Mouse (Mus musculus): Measurements from ENCODE around the gene Gpsm3. TPM values are rescaled to one million over a fixed set of nuclear protein-coding genes. Genes with fewer than 3 reads are reported as not detected.
A peak's percentile ranks its signal among the peaks of the same experiment; 100 is the strongest.

The Gpsm3 gene
- polyA plus RNA-seq, 1 experiment from 2014 or later, result 4.3 TPM

DNA sequence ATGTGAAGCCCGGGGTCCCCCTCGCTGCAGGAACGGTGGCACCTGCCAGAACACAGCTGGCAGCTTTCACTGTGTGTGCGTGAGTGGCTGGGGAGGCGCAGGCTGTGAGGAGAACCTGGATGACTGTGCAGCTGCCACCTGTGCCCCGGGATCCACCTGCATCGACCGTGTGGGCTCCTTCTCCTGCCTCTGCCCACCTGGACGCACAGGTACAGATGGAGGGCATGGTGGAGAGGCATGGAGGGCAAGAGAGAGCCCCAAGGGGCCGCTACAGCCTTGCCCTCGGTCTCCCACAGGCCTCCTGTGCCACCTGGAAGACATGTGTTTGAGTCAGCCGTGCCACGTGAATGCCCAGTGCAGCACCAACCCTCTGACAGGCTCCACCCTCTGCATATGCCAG, 21.2 kb upstream of the Gpsm3 start:
- ATAC-seq, result no peak
- WGBS, result 79% methylated on average over 13 of the region's 13 CpGs
- Histone ChIP-seq H3K9me3 (replicated peaks; ENCODE audit: control insufficient read depth, low read length, poor library complexity, severe bottlenecking) (no peaks in the 10 kb centered on the region), H3K4me1 (ENCODE audit: control insufficient read depth, insufficient read depth, low read length) (0 out of 2 replicates have a peak, but pooled peaks cover 2% of the 10 kb centered on the region), H3K36me3 (ENCODE audit: control insufficient read depth, insufficient read depth, low read length) (no peaks in the 10 kb centered on the region), H3K4me3 (ENCODE audit: low read depth, low read length) (no peak overlapping the region), H3K27me3 (ENCODE audit: control insufficient read depth, insufficient read depth, low read depth, low read length) (no peaks in the 10 kb centered on the region), H3K27ac (ENCODE audit: low read length) (no peak overlapping the region), H3K4me2 (ENCODE audit: low read length) (no peak overlapping the region), H3K9ac (ENCODE audit: low read depth, low read length) (no peak overlapping the region)

DNA sequence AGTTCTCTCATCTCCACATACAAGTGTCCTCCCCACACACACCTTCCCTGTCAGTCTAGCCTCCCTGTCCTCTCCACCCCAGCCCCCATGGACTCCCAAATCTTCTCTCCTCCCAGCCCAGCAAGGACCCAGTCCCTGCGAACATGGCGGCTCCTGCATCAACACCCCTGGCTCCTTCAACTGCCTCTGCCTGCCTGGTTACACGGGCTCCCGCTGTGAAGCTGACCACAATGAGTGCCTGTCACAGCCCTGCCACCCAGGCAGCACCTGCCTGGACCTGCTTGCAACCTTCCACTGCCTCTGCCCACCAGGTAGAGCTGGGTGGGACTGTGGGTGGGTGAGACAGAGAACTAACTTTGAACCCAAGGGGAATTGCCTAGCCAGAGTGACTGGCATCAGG, 19.7 kb upstream of the Gpsm3 start:
- H3K27me3 ChIP-seq (ENCODE audit: control insufficient read depth, insufficient read depth, low read depth, low read length), result no peaks in the 10 kb centered on the region
- H3K4me2 ChIP-seq (ENCODE audit: low read length), result no peak overlapping the region
- H3K4me1 ChIP-seq (ENCODE audit: control insufficient read depth, insufficient read depth, low read length), result 0 out of 2 replicates have a peak, but pooled peaks cover 2% of the 10 kb centered on the region
- H3K4me3 ChIP-seq (ENCODE audit: low read depth, low read length), result no peak overlapping the region
- ATAC-seq, result no peak
- no peaks in the 10 kb centered on the region for H3K9me3 ChIP-seq (replicated peaks; ENCODE audit: control insufficient read depth, low read length, poor library complexity, severe bottlenecking)
- no peak overlapping the region for H3K27ac ChIP-seq (ENCODE audit: low read length)
- WGBS, result 72% methylated on average over 4 of the region's 4 CpGs
- no peak overlapping the region for H3K9ac ChIP-seq (ENCODE audit: low read depth, low read length)
- no peaks in the 10 kb centered on the region for H3K36me3 ChIP-seq (ENCODE audit: control insufficient read depth, insufficient read depth, low read length)

DNA sequence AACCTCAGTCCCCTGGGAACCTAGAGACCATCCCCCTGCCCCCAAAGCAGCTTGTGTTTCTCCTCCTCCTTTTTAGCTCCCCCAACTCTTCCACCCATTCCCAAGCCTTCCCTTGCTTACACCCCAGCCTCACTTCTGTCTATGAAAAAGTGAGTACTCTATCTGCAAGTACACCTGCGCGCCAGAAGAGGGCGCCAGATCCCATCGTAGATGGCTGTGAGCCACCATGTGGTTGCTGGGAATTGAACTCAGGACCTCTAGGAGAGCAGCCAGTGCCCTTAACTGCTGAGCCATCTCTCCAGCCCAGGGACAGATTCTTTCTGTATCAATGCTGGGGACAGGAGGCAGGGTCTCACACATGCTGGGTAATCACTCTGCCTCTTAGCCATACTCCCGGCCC, 17.7 kb upstream of the Gpsm3 start:
- Histone ChIP-seq H3K4me2 (ENCODE audit: low read length) (no peak overlapping the region), H3K27ac (ENCODE audit: low read length) (no peak overlapping the region), H3K9ac (ENCODE audit: low read depth, low read length) (no peak overlapping the region), H3K4me1 (ENCODE audit: control insufficient read depth, insufficient read depth, low read length) (0 out of 2 replicates have a peak, but pooled peaks cover 2% of the 10 kb centered on the region), H3K36me3 (ENCODE audit: control insufficient read depth, insufficient read depth, low read length) (no peaks in the 10 kb centered on the region), H3K9me3 (replicated peaks; ENCODE audit: control insufficient read depth, low read length, poor library complexity, severe bottlenecking) (no peaks in the 10 kb centered on the region), H3K4me3 (ENCODE audit: low read depth, low read length) (no peak overlapping the region), H3K27me3 (ENCODE audit: control insufficient read depth, insufficient read depth, low read depth, low read length) (no peaks in the 10 kb centered on the region)
- ATAC-seq, result no peak
- WGBS, result 13% methylated on average over 5 of the region's 5 CpGs

DNA sequence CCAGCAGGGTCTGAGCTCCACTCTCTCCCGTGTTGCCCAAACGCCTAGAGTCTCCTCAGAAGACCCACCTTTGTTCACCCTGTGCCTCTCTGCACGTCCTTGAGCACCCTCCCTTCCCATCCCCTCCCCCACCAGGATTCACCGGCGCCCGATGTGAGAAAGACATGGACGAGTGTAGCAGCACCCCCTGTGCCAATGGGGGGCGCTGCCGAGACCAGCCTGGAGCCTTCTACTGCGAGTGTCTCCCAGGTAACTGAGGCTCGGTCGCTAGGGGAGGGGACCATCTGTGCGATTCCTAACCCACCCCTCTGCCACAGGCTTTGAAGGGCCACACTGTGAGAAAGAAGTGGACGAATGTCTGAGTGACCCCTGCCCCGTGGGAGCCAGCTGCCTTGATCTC, 17.2 kb upstream of the Gpsm3 start:
- Histone ChIP-seq H3K4me2 (ENCODE audit: low read length) (no peak overlapping the region), H3K4me3 (ENCODE audit: low read depth, low read length) (no peak overlapping the region), H3K9me3 (replicated peaks; ENCODE audit: control insufficient read depth, low read length, poor library complexity, severe bottlenecking) (no peaks in the 10 kb centered on the region), H3K36me3 (ENCODE audit: control insufficient read depth, insufficient read depth, low read length) (no peaks in the 10 kb centered on the region), H3K27me3 (ENCODE audit: control insufficient read depth, insufficient read depth, low read depth, low read length) (no peaks in the 10 kb centered on the region), H3K9ac (ENCODE audit: low read depth, low read length) (no peak overlapping the region), H3K4me1 (ENCODE audit: control insufficient read depth, insufficient read depth, low read length) (0 out of 2 replicates have a peak, but pooled peaks cover 2% of the 10 kb centered on the region), H3K27ac (ENCODE audit: low read length) (no peak overlapping the region)
- ATAC-seq, result no peak
- 19% methylated on average over 15 of the region's 15 CpGs for WGBS

DNA sequence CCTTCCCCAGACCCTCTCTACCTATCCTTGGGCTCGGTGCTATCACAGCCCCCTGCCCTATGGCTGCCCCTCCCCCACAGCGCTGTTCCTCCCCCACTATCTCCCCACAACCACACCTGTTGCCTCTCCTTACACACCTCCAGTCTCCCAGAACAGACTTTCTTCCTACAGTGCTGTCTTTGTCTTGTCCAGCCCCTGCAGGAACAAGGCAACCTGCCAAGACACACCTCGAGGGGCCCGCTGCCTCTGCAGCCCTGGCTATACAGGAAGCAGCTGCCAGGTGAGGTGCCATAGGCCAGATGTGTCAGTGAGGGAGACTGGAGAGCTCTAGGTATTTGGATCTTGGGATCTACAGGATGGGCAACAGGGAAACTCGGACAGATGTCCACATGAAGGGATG, 13.0 kb upstream of the Gpsm3 start:
- ATAC-seq, result no peak
- H3K4me3 ChIP-seq (ENCODE audit: low read depth, low read length), result no peak overlapping the region
- H3K9me3 ChIP-seq (replicated peaks; ENCODE audit: control insufficient read depth, low read length, poor library complexity, severe bottlenecking), result no peaks in the 10 kb centered on the region
- WGBS, result 63% methylated on average over 5 of the region's 5 CpGs
- H3K9ac ChIP-seq (ENCODE audit: low read depth, low read length), result no peak overlapping the region
- no peaks in the 10 kb centered on the region for H3K36me3 ChIP-seq (ENCODE audit: control insufficient read depth, insufficient read depth, low read length)
- H3K27me3 ChIP-seq (ENCODE audit: control insufficient read depth, insufficient read depth, low read depth, low read length), result no peaks in the 10 kb centered on the region
- 0 out of 2 replicates have a peak, but pooled peaks cover 2% of the 10 kb centered on the region for H3K4me1 ChIP-seq (ENCODE audit: control insufficient read depth, insufficient read depth, low read length)
- H3K4me2 ChIP-seq (ENCODE audit: low read length), result no peak overlapping the region
- no peak overlapping the region for H3K27ac ChIP-seq (ENCODE audit: low read length)

DNA sequence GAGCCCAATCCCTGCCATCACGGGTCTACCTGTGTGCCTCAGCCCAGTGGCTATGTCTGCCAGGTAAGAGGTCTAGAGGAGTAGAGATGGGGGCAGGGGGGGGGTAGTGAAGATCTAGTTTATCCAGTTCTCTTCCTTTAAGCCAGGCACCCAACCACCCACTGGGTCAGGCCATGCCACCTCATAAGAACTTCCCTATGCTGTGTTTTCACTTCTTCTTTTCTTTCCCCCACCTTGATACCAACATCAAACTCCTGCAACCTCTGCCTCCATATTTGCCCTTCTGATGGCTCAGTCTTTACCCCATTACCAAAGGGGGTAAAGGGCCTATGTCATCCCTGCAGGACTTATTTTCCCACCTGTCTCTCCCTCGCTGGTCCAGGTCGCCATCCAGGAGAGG, 11.5 kb upstream of the Gpsm3 start:
- ATAC-seq, result no peak
- 87% methylated on average over 3 of the region's 3 CpGs for WGBS
- Histone ChIP-seq H3K36me3 (ENCODE audit: control insufficient read depth, insufficient read depth, low read length) (no peaks in the 10 kb centered on the region), H3K4me1 (ENCODE audit: control insufficient read depth, insufficient read depth, low read length) (no peaks in the 10 kb centered on the region), H3K9me3 (replicated peaks; ENCODE audit: control insufficient read depth, low read length, poor library complexity, severe bottlenecking) (no peaks in the 10 kb centered on the region), H3K27me3 (ENCODE audit: control insufficient read depth, insufficient read depth, low read depth, low read length) (no peaks in the 10 kb centered on the region), H3K4me3 (ENCODE audit: low read depth, low read length) (no peak overlapping the region), H3K9ac (ENCODE audit: low read depth, low read length) (no peak overlapping the region), H3K4me2 (ENCODE audit: low read length) (no peak overlapping the region), H3K27ac (ENCODE audit: low read length) (no peak overlapping the region)

DNA sequence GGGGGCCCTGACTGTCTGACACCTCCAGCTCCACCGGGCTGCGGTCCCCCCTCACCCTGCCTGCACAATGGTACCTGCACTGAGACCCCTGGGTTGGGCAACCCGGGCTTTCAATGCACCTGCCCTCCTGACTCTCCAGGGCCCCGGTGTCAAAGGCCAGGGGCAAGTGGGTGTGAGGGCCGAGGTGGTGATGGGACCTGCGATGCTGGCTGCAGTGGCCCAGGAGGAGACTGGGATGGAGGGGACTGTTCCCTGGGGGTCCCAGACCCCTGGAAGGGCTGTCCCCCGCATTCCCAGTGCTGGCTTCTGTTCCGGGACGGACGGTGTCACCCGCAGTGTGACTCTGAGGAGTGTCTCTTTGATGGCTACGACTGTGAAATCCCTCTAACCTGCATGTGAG, 7.1 kb upstream of the Gpsm3 start:
- WGBS, result 89% methylated on average over 12 of the region's 12 CpGs
- peaks cover 8% of the 10 kb centered on the region for H3K4me1 ChIP-seq (ENCODE audit: control insufficient read depth, insufficient read depth, low read length)
- H3K4me2 ChIP-seq (ENCODE audit: low read length), result no peak overlapping the region
- no peaks in the 10 kb centered on the region for H3K36me3 ChIP-seq (ENCODE audit: control insufficient read depth, insufficient read depth, low read length)
- no peak overlapping the region for H3K4me3 ChIP-seq (ENCODE audit: low read depth, low read length)
- H3K27ac ChIP-seq (ENCODE audit: low read length), result no peak overlapping the region
- H3K27me3 ChIP-seq (ENCODE audit: control insufficient read depth, insufficient read depth, low read depth, low read length), result no peaks in the 10 kb centered on the region
- no peak overlapping the region for H3K9ac ChIP-seq (ENCODE audit: low read depth, low read length)
- H3K9me3 ChIP-seq (replicated peaks; ENCODE audit: control insufficient read depth, low read length, poor library complexity, severe bottlenecking), result no peaks in the 10 kb centered on the region
- ATAC-seq, result no peak

DNA sequence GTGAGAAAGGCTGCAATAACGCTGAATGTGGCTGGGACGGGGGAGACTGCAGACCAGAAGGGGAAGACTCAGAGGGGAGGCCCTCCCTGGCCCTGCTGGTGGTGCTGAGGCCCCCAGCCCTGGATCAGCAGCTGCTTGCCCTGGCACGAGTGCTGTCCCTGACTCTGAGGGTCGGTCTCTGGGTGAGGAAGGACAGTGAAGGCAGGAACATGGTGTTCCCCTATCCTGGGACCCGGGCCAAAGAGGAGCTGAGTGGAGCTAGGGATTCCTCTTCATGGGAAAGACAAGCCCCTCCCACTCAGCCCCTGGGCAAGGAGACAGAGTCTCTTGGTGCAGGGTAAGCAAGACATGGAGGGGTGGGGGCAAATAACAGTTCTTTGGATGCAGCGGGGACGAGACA, 6.2 kb upstream of the Gpsm3 start:
- H3K4me1 ChIP-seq (ENCODE audit: control insufficient read depth, insufficient read depth, low read length), result peaks cover 14% of the 10 kb centered on the region
- no peak overlapping the region for H3K4me3 ChIP-seq (ENCODE audit: low read depth, low read length)
- H3K9me3 ChIP-seq (replicated peaks; ENCODE audit: control insufficient read depth, low read length, poor library complexity, severe bottlenecking), result no peaks in the 10 kb centered on the region
- H3K9ac ChIP-seq (ENCODE audit: low read depth, low read length), result no peak overlapping the region
- ATAC-seq, result no peak
- H3K4me2 ChIP-seq (ENCODE audit: low read length), result no peak overlapping the region
- no peak overlapping the region for H3K27ac ChIP-seq (ENCODE audit: low read length)
- no peaks in the 10 kb centered on the region for H3K27me3 ChIP-seq (ENCODE audit: control insufficient read depth, insufficient read depth, low read depth, low read length)
- no peaks in the 10 kb centered on the region for H3K36me3 ChIP-seq (ENCODE audit: control insufficient read depth, insufficient read depth, low read length)
- WGBS, result 72% methylated on average over 7 of the region's 7 CpGs

DNA sequence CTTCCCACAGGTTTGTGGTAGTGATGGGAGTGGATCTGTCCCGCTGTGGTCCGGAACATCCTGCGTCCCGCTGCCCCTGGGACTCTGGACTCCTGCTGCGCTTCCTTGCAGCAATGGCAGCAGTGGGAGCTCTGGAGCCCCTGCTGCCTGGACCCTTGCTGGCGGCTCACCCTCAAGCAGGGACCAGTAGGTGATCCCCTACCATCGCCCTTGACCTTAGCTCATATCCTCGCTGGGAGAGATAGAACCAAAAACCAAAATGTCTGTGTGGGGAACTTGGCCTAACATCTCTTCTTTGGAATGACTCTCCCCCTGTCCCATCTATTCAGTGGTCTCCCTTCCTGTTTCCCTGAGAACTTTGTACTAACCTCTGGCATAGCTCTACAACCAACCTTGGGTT, 5.8 kb upstream of the Gpsm3 start:
- no peaks in the 10 kb centered on the region for H3K27me3 ChIP-seq (ENCODE audit: control insufficient read depth, insufficient read depth, low read depth, low read length)
- no peak overlapping the region for H3K4me3 ChIP-seq (ENCODE audit: low read depth, low read length)
- H3K27ac ChIP-seq (ENCODE audit: low read length), result no peak overlapping the region
- ATAC-seq, result no peak
- no peak overlapping the region for H3K9ac ChIP-seq (ENCODE audit: low read depth, low read length)
- H3K36me3 ChIP-seq (ENCODE audit: control insufficient read depth, insufficient read depth, low read length), result no peaks in the 10 kb centered on the region
- peaks cover 15% of the 10 kb centered on the region for H3K4me1 ChIP-seq (ENCODE audit: control insufficient read depth, insufficient read depth, low read length)
- H3K4me2 ChIP-seq (ENCODE audit: low read length), result no peak overlapping the region
- no peaks in the 10 kb centered on the region for H3K9me3 ChIP-seq (replicated peaks; ENCODE audit: control insufficient read depth, low read length, poor library complexity, severe bottlenecking)
- WGBS, result 83% methylated on average over 8 of the region's 8 CpGs

DNA sequence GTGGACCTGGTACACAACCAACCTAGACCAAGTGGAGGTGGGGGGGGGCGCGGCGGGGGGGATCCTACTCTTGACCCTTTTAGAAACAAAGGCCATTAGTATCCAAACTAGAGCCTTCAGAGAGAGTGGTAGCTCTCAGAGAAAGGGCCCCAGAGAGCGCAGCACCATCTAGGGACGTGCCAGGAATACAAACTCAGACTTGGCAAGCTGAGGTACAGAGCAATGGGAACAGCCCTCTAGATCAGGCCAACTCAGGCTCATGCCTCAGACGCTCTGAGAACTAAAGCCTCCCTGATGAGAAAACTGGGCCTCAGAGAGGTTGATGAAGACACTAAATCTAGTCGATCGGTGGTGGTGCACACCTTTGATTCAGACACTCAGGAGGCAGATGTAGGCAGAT, 4.5 kb upstream of the Gpsm3 start:
- Histone ChIP-seq H3K4me2 (ENCODE audit: low read length) (no peak overlapping the region), H3K9ac (ENCODE audit: low read depth, low read length) (no peak overlapping the region), H3K36me3 (ENCODE audit: control insufficient read depth, insufficient read depth, low read length) (no peaks in the 10 kb centered on the region), H3K27ac (ENCODE audit: low read length) (peak overlapping the region; percentile 100), H3K27me3 (ENCODE audit: control insufficient read depth, insufficient read depth, low read depth, low read length) (no peaks in the 10 kb centered on the region), H3K9me3 (replicated peaks; ENCODE audit: control insufficient read depth, low read length, poor library complexity, severe bottlenecking) (no peaks in the 10 kb centered on the region), H3K4me1 (ENCODE audit: control insufficient read depth, insufficient read depth, low read length) (peaks cover 19% of the 10 kb centered on the region), H3K4me3 (ENCODE audit: low read depth, low read length) (no peak overlapping the region)
- 91% methylated on average over 8 of the region's 8 CpGs for WGBS
- no peak for ATAC-seq

All from midbrain, embryonic 16.5 days (tissue).